Mouse (Mus musculus) spleen, adult 18-20 months (tissue): ENCODE data around the gene Negr1.
"Not testable (repeated sequence)": the region's sequence is repeated elsewhere in the genome, so short reads cannot be mapped to it uniquely, and the experiment has no call there.

Experiments
- DNase-seq, 2 experiments: peaks; one replicate each; pipeline ENCODE4 v3.0.0; 2022; ENCODE audit warnings: mixed read lengths in 2 of 2

Negr1 gene

GRCm38 (mm10) chr3:157036016-157036415 lies 474.4 kb downstream of the Negr1 start:
- DNase-seq: no peak

GRCm38 (mm10) chr3:157036568-157036967 lies 475.0 kb downstream of the Negr1 start:
- DNase-seq: no peak

- no peak for DNase-seq
Measured at GRCm38 (mm10) chr3:157040619-157041018, 479.0 kb downstream of the Negr1 start.

GRCm38 (mm10) chr3:157044565-157044964 lies 483.0 kb downstream of the Negr1 start:
- DNase-seq: no peak

- DNase-seq: not testable (repeated sequence)
Measured at GRCm38 (mm10) chr3:157064438-157064837, 502.8 kb downstream of the Negr1 start.

GRCm38 (mm10) chr3:157066331-157066730 lies 504.7 kb downstream of the Negr1 start:
- no peak for DNase-seq

GRCm38 (mm10) chr3:157079250-157079965 lies 517.8 kb downstream of the Negr1 start:
- no peak for DNase-seq

GRCm38 (mm10) chr3:157079966-157080306 lies 518.3 kb downstream of the Negr1 start:
- no peak for DNase-seq

GRCm38 (mm10) chr3:157080585-157080984 lies 519.0 kb downstream of the Negr1 start:
- DNase-seq: no peak

GRCm38 (mm10) chr3:157082808-157083784 lies 521.5 kb downstream of the Negr1 start:
- DNase-seq: no peak

GRCm38 (mm10) chr3:157085180-157085579 lies 523.6 kb downstream of the Negr1 start:
- no peak for DNase-seq

- no peak for DNase-seq
Measured at GRCm38 (mm10) chr3:157090051-157090450, 528.5 kb downstream of the Negr1 start.

GRCm38 (mm10) chr3:157096284-157096683 lies 534.7 kb downstream of the Negr1 start:
- no peak for DNase-seq

GRCm38 (mm10) chr3:157097514-157097913 lies 535.9 kb downstream of the Negr1 start:
- DNase-seq: no peak

GRCm38 (mm10) chr3:157098417-157098816 lies 536.8 kb downstream of the Negr1 start:
- DNase-seq: no peak

GRCm38 (mm10) chr3:157104866-157105579 lies 543.4 kb downstream of the Negr1 start:
- DNase-seq: no peak

GRCm38 (mm10) chr3:157105580-157106264 lies 544.1 kb downstream of the Negr1 start:
- no peak for DNase-seq

GRCm38 (mm10) chr3:157108156-157108555 lies 546.6 kb downstream of the Negr1 start:
- no peak for DNase-seq

GRCm38 (mm10) chr3:157109308-157109707 lies 547.7 kb downstream of the Negr1 start:
- no peak for DNase-seq

GRCm38 (mm10) chr3:157115105-157115760 lies 553.6 kb downstream of the Negr1 start:
- DNase-seq: no peak

- DNase-seq: no peak
Measured at GRCm38 (mm10) chr3:157116024-157116423, 554.4 kb downstream of the Negr1 start.

- no peak for DNase-seq
Measured at GRCm38 (mm10) chr3:157119916-157120315, 558.3 kb downstream of the Negr1 start.
